Mouse (Mus musculus): Measurements from ENCODE around the gene P2rx7.
"Not testable (repeated sequence)": the region's sequence is repeated elsewhere in the genome, so short reads cannot be mapped to it uniquely, and the experiment has no call there.

The P2rx7 gene

DNA sequence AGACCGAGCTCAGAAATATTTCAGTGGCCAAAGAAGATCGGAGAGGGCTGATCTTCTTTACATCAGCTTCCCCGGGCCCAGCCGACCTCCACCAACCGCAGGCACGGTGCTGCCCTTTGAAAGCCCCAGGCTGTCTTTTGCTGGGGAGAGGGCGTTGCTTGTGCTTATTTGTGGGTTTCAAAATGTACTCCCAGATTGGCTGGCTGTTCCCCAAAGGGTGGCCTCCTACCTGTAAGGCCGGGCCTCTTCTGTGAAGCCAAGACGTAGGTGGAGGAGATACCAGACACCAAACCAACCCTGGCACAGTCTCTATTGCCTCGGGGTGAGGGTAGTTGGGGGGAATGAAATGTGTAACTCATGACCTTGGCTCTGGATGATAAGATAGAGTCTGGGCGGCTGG, 2.3 kb downstream of the P2rx7 start:
- no peak for DNase-seq (ENCODE audit: low spot score)

DNA sequence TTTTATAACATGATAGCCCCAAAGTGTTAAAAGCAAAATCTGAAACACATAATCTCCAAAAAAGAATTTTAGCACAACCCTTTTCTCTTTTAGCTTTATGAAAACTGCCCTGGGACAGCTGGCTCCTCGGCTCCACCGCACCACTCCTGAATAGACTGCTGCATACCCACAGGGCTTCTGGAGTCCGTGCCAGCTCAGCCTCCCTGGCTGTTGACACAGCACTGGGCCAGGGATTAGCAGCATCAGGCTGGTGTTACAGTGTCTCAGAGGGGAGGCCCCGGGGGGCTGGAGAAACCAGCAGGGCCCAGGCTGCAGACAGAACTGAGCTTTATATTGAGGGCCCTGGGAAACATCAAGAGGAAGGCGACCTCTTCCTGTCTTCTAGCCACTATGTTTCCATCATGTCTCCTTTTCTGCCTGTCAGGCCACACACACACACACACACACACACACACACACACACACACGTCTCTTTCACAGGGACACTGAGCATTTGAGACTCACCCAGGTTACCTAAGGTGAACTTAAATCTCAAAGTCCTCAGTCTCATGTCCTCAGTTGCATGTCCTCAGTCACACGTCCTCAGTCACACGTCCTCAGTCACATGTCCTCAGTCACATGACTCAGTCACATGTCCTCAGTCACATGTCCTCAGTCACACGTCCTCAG, 3.7 kb downstream of the P2rx7 start:
- DNase-seq (ENCODE audit: low spot score) = no peak

DNA sequence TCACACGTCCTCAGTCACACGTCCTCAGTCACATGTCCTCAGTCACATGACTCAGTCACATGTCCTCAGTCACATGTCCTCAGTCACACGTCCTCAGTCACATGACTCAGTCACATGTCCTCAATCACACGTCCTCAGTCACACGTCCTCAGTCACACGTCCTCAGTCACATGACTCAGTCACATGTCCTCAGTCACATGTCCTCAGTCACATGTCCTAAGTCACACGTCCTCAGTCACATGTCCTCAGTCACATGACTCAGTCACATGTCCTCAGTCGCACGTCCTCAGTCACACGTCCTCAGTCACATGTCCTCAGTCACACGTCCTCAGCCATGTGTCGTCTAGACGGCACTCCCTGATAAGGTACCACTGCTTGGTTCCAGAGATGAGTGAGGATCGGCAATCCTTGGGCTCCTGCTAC, 4.3 kb downstream of the P2rx7 start:
- DNase-seq (ENCODE audit: low spot score) = not testable (repeated sequence)

DNA sequence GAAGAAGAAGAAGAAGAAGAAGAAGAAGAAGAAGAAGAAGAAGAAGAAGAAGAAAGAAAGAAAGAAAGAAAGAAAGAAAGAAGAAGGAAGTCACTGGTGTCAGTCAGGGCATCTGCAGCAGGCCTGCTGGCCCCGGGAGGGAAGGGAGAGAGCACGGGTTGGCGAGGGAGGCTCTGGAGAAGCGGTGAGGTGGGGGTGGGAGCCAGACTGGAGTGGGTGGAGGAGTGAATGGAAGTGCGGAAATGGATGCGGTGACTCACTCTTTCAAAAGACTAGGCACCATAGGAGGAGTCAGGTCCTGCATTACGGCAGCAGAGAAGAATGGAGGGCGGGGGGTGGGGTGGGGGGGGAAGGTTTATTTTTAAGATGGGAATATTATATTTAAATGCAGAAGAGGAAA, 5.6 kb downstream of the P2rx7 start:
- DNase-seq (ENCODE audit: low spot score) = no peak

DNA sequence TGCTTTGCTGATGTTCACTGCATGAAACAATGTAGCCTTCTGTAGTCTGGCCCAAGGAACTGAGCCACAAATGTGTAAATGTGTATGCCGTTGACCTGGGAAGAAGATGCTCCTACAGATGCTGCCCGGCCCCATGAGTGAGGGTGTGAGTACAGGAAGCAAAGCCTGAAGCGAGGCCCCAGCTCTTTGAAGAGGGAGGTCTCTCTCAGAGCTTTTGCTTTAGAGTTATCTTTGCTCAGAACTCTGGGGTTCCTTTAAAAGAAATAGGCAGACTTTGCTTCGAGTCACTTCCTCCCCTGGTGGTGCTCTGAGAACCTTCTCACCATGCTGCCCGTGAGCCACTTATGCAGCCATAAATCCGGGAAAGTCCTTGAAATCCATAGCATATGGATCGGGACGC, 6.4 kb downstream of the P2rx7 start:
- DNase-seq (ENCODE audit: low spot score) = no peak

DNA sequence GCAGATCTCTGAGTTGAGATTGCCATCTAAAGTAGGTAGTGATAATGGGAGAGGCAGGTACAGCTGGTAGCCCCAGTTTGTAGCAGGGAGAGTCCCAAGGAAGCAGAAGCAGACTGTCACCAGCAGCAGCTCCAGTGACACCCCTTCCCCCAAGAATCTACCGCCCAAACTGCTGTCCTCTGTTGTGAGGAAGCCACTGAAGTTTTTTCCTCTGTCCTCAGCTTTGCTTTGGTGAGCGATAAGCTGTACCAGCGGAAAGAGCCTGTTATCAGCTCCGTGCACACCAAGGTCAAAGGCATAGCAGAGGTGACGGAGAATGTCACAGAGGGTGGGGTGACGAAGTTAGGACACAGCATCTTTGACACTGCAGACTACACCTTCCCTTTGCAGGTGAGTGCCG, 8.8 kb downstream of the P2rx7 start:
- no peak for DNase-seq (ENCODE audit: low spot score)

DNA sequence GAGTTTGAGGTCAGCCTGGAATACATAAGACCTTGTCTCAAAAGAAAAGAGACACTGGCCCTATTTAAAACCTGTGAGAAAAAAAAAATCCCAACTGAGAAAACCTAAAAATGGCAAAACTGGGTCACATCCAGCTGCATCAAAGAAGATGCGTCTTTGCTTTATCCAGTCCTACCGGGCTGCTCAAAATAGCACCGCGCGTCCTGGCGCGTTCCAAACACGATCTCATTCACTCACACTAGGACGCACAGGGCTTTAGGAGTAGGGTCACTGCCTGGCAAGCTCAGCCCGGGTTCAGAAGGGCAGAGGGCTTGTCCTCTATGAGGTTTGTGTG, 9.4 kb downstream of the P2rx7 start:
- no peak for DNase-seq (ENCODE audit: low spot score)

DNA sequence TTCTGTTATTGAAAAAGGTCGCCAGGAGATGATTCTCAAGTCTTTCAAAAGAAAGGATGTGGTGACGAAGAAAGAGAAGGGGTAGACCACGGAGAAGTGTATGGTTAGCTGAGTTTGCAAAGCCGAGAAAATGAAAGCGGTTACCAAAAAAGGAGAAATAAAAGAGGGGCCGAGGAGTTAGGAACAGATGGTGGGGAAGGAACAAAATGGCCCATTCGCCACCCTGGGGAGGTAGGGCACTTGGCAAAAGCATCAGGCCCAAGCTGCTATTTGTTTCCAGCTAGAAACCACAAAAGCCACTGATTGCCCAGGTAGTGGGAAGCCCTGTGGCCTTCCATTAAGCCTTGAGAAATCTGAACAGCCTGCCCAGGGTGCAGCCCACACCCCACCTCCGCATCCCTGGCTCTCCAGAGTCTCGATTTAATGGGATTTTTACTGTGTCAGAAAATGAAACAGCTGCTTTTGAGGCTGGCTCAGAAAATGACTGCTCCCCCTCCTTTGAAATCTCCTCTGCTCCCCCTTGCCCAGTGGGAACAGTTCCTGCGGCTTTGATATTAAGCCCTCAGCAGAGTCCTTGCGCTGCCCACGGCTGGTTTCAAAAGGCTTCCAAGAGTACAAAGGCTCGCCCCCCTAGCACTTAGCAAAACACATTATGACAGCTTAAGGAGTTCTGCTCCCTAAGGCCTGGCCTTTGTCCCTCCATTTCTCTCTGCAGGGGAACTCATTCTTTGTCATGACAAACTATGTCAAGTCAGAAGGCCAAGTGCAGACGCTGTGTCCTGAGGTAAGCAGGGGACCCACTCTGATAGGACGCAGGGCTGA, 9.9 kb downstream of the P2rx7 start:
- DNase-seq (ENCODE audit: low spot score) = no peak

DNA sequence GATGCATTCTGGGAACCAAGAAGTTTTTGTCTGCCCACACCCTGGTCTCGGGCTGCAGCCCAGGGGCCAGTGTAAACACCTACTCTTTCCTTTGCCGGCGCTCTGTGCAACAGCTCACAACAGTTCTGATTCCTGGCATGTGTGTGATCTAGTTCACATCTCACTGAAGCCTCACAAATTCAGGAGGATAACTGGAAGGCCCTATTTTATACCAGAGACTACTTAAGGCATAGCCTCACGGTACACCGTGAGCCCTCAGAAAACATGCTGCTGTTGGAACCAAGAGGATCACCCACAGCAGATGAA, 10.5 kb downstream of the P2rx7 start:
- no peak for DNase-seq (ENCODE audit: low spot score)

DNA sequence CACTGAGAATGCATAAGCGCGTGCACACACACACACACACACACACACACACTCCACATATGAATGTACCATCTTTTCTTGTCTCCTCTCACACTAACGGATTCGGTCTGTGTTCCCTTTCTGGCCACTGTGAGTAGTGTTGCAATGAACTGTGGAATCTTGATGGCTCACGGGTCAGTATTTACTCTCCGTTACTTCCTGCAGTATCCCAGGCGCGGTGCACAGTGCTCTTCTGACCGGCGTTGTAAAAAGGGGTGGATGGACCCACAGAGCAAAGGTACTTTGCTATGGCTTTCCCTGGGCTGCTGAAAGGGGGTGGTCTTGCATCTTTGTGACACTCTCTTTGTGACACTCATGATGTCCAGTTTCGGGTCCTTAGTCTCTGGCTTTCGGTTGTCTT, 13.1 kb downstream of the P2rx7 start:
- no peak for DNase-seq (ENCODE audit: low spot score)

DNA sequence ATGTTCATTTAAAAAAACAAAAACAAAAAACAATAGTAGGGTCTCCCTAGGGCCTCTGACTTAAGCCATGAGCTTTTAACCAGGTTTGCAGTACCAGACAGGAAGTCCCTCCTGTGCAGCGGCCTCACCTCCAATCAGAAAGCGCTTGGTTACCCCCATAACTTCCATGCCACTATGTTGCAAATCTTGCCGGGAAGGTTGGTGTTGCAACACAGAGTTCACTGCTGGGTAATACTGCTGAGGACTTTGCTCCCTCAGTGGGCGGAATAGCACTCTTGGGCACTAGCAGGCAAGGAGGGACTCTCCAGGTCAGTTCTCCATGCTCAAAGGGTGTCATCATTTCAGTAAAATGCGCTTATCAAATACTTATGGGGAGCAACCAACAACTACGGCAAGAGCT, 18.8 kb downstream of the P2rx7 start:
- DNase-seq (ENCODE audit: low spot score) = no peak

DNA sequence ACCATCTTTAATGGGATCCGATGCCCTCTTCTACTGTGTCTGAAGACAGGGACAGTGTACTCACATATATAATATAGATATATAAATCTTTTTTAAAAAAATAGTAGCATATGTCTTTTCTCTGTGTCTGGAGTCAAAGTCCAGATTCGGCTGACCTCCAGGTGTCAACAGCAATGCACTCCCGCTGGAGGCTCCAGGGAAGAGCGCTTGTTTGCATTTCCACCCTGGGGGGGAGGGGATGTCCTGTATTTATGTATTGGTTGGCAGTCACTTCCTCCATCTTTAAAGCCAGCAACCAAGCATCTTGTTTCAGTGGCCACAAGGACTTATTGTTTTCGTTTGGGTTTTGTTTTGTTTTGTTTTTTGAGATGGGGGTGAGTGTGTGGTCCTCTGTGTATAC, 21.3 kb downstream of the P2rx7 start:
- DNase-seq (ENCODE audit: low spot score) = no peak

DNA sequence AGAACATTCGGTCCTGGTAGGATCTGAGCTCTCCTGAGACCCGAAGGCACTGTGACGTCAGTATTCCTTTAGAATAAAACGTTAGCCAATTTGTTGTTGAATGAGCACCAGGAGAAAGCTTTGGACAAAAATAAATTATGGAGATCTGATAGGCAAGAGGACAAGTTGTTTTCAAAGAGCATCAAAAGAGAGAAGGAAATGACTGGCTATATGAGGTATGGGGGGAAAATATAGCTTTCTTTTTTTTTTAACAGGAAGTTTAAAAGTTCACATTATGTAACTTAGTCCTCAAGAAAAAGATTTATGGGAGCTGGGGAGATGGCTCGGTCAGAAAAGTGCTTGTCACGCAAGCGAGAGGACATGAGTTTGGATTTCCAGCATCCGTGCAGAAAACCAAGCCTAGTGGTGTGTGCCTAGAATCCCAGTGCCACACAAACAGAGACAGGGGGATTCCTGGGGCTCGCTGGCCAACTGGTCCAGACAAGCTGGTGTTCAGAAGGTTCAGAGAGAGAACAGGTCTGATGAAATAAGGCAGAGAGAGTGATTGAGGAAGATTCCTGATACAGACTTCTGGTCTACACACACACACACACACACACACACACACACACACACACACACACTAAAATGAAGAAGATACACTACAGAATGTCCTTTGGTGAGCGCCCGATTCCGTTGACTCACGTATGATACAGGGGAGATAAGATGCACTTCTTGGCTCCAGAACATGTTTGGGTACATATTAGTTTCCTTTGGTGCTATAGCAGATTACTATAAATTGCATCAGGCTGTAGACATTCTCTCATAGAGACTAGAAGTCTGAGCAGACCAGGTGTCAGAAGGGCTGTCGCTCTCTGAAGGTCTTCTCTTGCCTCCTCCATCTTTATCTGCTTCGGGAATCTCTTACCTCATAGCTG, 25.5 kb downstream of the P2rx7 start:
- no peak for DNase-seq (ENCODE audit: low spot score)

DNA sequence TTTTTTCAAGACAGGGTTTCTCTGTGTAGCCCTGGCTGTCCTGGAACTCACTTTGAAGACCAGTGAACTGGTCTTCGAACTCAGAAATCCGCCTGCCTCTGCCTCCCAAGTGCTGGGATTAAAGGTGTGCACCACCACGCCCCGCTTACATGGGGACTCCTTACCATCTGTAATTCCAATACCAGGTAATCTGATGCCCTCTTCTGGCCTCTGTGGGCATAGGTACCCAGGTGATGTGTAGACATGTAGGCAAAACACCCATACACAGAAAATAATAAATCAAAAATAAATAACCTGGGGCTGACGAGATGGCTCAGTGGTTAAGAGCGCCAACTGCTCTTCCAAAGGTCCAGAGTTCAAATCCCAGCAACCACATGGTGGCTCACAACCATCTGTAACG, 27.9 kb downstream of the P2rx7 start:
- not testable (repeated sequence) for DNase-seq (ENCODE audit: low spot score)

DNA sequence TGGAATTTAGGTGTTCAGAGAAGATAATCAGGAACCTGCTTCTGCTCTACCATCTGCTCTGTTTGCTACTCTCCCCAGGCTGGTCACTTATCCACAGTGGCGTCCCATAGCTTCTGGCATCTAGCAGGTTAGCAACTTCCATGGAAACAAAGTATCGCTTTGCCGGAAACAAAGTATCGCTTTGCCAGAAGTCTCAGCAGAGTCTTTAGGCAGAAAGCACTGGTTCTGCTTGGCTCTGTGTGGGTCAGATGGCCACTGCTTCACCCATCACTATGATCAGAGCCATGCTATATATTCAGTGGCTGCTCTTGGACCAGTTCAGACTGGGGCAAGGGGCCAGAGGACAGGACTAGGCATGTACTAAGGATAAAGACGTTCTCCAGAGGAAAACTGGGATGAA, 28.6 kb downstream of the P2rx7 start:
- no peak for DNase-seq (ENCODE audit: low spot score)

DNA sequence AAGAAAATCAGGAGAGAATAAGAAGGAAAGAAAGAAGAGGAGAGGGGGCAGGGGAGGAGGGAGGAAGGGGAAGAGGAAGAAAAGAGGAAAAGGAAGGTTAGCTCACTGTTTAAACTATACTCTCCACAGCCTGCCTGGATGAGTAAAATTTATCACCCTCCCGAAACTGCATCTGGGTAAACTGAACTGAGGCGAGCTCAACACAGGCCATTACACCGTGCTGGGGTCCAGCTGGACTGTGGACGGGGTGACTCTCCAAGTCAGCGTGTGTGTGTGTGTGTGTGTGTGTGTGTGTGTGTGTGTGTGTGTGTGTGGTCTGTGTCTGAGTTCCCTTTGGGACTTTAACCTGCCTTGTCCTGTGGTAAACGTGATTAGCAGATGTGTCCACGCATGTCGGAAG, 32.3 kb downstream of the P2rx7 start:
- DNase-seq (ENCODE audit: low spot score) = no peak

DNA sequence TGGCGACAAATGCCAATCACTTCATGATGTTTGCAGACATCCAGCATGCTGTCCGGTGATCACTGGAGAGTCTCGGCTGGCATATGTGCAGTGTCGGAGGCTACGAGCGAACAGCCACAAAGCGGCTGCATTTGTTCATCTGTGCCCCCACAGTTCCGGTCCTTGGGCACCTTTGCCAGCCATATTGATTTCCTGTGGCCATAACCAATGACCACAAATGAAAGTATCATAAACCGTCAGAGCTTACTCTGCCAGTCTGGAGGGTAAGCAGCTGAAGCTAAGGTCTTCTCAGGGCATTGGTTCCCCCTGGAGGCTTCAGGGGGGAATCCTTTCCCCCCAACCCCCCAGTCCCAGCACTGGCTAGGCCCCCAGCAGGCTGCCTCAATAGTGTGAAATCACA, 34.3 kb downstream of the P2rx7 start:
- no peak for DNase-seq (ENCODE audit: low spot score)

DNA sequence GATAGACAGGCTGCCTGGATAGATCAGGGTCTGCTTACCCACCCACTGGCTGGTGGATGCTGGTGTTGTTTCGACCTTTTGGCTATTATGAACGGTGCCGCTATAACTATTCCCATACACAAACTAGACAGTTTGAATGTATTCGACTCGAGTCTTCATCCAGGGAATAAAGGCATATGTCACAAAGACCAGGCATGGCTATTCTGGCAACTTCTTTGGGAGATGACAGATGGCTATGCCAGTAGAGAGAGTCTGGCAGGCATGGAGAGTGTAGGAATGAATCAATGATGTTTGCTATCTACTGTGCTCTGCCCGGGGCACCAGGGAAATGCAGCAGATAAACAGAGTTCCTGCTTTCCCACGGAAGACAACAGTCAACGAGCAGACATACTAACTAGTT, 36.2 kb downstream of the P2rx7 start:
- DNase-seq (ENCODE audit: low spot score) = no peak

DNA sequence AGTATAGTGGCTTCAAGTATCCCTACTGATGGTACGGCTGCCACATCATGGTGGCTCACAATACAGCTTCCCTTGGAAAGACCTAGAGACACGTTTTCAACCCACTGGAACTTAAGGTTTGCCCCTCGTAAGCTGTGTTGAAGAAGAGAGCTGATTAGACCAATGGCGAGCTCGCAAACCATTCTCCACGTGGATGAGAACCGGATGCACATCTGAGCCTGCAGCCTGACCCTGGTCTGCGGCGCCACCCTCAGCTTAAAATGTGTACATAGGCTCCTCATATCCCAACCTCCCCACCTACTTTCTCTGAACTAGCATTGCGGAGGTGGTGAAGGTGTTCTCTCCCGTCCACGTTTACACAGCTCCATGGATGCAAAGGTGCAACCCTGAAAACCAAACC, 37.6 kb downstream of the P2rx7 start:
- no peak for DNase-seq (ENCODE audit: low spot score)

DNA sequence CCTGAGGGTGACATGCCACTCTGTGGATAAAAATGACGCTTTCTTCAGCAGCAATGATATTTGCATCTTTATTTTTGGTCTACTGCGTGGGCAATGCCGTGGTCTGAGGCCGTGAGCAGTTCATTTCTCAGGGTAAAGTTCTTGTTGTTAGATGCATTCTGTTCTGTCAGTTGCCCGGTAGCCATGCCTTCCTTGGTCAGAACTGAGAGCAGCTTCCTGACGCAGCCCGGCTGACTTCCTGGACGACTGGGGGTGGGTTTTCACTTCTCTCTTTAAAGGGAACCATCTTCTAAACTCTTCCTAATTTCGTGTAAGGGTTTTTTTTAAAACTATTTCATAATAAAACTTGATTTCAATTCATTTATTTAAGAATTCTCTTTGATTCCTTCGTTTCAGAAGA, 40.2 kb downstream of the P2rx7 start:
- DNase-seq (ENCODE audit: low spot score) = no peak

DNA sequence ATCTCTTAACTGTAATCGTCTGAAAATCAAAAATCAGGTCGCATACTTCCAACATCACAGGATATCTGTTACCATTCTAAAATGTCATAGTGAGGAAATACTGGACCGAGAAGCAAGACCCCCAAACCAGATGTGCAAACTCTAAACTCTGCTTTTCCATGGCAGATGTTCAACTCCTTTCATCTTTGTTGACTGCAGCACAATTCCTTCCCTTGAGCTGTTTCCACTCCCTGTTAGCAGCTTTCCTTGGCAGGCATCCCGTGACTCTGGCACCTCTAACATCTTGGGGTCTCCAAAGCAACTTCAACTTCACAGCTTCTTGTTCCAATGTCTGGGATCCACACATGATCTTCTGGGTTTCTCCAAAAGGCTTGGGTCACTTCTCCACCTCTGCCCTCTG, 43.7 kb downstream of the P2rx7 start:
- DNase-seq (ENCODE audit: low spot score) = no peak

DNA sequence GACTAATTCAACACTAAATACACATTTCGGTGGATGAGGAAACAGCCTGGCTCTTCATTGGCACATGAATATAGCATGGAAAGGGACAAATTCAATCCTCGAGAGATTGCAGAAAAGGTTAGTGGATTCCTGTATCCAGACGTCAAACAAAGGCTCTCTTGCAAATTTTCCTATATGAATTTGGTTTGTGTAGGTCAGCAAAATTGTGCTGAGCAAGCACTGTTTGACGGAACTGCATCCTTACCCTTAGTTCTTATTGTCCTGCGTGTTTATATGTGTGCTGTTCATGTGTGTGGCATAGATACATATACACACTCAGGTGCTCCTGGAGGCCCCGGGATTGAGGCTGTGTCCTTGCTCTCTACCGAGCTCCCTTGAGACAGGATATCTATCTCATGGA, 45.4 kb downstream of the P2rx7 start:
- no peak for DNase-seq (ENCODE audit: low spot score)

DNA sequence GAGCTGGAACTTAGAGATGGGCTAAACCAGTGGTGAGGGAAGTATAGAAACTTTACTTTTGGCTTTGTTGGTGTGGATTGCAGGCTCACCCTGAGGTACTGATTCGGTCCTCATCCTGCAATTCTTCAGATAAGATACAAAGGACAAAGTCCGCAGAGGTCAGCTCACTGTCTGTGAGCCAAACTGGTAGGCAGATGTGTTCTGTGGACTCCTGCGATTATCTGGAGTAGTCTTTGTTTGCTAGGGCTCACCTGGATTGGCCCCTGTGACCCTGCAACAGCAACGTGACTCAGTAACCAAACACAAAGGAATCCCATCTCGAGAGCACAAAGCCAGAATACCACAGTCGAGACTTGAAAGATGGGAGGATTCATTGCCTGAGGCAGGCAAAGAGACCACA, 46.8 kb downstream of the P2rx7 start:
- DNase-seq (ENCODE audit: low spot score) = no peak

Data from lung, postnatal 25 days (tissue).